Mouse (Mus musculus): ENCODE measurements around the gene Sgce. TPM values are rescaled to one million over a fixed set of nuclear protein-coding genes. Genes with fewer than 3 reads are reported as not detected.

Gene Sgce
- polyA plus RNA-seq, 1 experiment from 2014 or later, result 56.4 TPM

- no peaks in the 10 kb centered on the region for H3K9me3 ChIP-seq (replicated peaks)
- no peaks in the 10 kb centered on the region for H3K27me3 ChIP-seq
- no peak for ATAC-seq
- peaks cover 7% of the 10 kb centered on the region for H3K4me1 ChIP-seq
- H3K27ac ChIP-seq, result no peak overlapping the region
- H3K9ac ChIP-seq, result no peak overlapping the region
- WGBS, result 57% methylated on average over 3 of the region's 3 CpGs
- 0 out of 2 replicates have a peak, but pooled peaks cover 5% of the 10 kb centered on the region for H3K36me3 ChIP-seq (ENCODE audit: poor library complexity, severe bottlenecking)
- H3K4me3 ChIP-seq, result no peak overlapping the region
- H3K4me2 ChIP-seq, result no peak overlapping the region
Observed at GRCm38 (mm10) chr6:4631464-4631863, 115.5 kb downstream of the Sgce start.

Other genes starting within 250 kb of the Sgce start
- gene Col1a2, start 242.4 kb downstream of the Sgce start, polyA plus RNA-seq (2015; fragmentation: Nextera tagmentation; extraction: Ambion mirVana), result 29.8 and 31.4 TPM in 2 replicates
- 31.9 and 32.4 TPM in 2 replicates for gene Casd1, start 146.4 kb downstream of the Sgce start, polyA plus RNA-seq (2015; fragmentation: Nextera tagmentation; extraction: Ambion mirVana)
- 7.4 and 8.3 TPM in 2 replicates for gene Peg10, start 99 bp upstream of the Sgce start, polyA plus RNA-seq (2015; fragmentation: Nextera tagmentation; extraction: Ambion mirVana)
- 32.2 and 36.0 TPM in 2 replicates for gene Ppp1r9a, start 155.7 kb upstream of the Sgce start, polyA plus RNA-seq (2015; fragmentation: Nextera tagmentation; extraction: Ambion mirVana)

All from forebrain, embryonic 13.5 days (tissue).